Mouse (Mus musculus) retina, postnatal 7 days (tissue): Measurements from ENCODE around the gene Ogfod1.

Experiments
- DNase-seq: peaks from one replicate; pipeline ENCODE4 v3.0.0-alpha.2; 2012; ENCODE audit warnings: low read depth, low spot score

Gene Ogfod1

GRCm38 (mm10) chr8:94036944-94037524, at the start of gene Ogfod1, which contains the start of gene Nudt21:
Ogfod1 (plus strand) TSS chr8:94037198.
Nudt21 (minus strand) TSS chr8:94037031.
- peak; percentile 99 for DNase-seq

- DNase-seq: no peak
Measured at GRCm38 (mm10) chr8:93989739-93990138, 47.3 kb upstream of the Ogfod1 start.

GRCm38 (mm10) chr8:93998961-93999360, 38.0 kb upstream of the Ogfod1 start:
- no peak for DNase-seq

GRCm38 (mm10) chr8:94004139-94004538, 32.9 kb upstream of the Ogfod1 start:
- DNase-seq: no peak

GRCm38 (mm10) chr8:94009243-94009845, 27.7 kb upstream of the Ogfod1 start:
- DNase-seq: no peak

- no peak for DNase-seq
Measured at GRCm38 (mm10) chr8:94010101-94010705, 26.8 kb upstream of the Ogfod1 start.

- no peak for DNase-seq
Measured at GRCm38 (mm10) chr8:94011076-94012012, 25.7 kb upstream of the Ogfod1 start.

- peak; percentile 64 for DNase-seq
Measured at GRCm38 (mm10) chr8:94012013-94012951, 24.7 kb upstream of the Ogfod1 start, which contains the start of gene Amfr. Amfr (minus strand) TSS chr8:94012842.

GRCm38 (mm10) chr8:94013026-94013612, 23.9 kb upstream of the Ogfod1 start:
- no peak for DNase-seq

- no peak for DNase-seq
Measured at GRCm38 (mm10) chr8:94023916-94024315, 13.1 kb upstream of the Ogfod1 start.

- no peak for DNase-seq
Measured at GRCm38 (mm10) chr8:94029701-94030100, 7.3 kb upstream of the Ogfod1 start.

GRCm38 (mm10) chr8:94033601-94034000, 3.4 kb upstream of the Ogfod1 start:
- DNase-seq: no peak

GRCm38 (mm10) chr8:94035200-94035599, 1.8 kb upstream of the Ogfod1 start:
- no peak for DNase-seq

GRCm38 (mm10) chr8:94036541-94036940, 457 bp upstream of the Ogfod1 start:
- DNase-seq: peak; percentile 59

- DNase-seq: no peak
Measured at GRCm38 (mm10) chr8:94037806-94038205, 808 bp downstream of the Ogfod1 start.

- DNase-seq: no peak
Measured at GRCm38 (mm10) chr8:94047845-94048244, 10.8 kb downstream of the Ogfod1 start.

GRCm38 (mm10) chr8:94052696-94053095, 15.7 kb downstream of the Ogfod1 start:
- DNase-seq: no peak

GRCm38 (mm10) chr8:94057157-94057854, 20.3 kb downstream of the Ogfod1 start:
- peak; percentile 36 for DNase-seq

GRCm38 (mm10) chr8:94066121-94066863, 29.3 kb downstream of the Ogfod1 start:
- DNase-seq: no peak
